Mouse (Mus musculus) skeletal muscle tissue, adult 2 months (tissue): ENCODE results near the gene Zmynd10.
"Not testable (repeated sequence)": the region's sequence is repeated elsewhere in the genome, so short reads cannot be mapped to it uniquely, and the experiment has no call there.

Experiments used
- DNase-seq: peaks from one replicate; pipeline ENCODE4 v3.0.0-alpha.2; 2012; ENCODE audit warnings: low read depth, low spot score

Gene Zmynd10

DNA sequence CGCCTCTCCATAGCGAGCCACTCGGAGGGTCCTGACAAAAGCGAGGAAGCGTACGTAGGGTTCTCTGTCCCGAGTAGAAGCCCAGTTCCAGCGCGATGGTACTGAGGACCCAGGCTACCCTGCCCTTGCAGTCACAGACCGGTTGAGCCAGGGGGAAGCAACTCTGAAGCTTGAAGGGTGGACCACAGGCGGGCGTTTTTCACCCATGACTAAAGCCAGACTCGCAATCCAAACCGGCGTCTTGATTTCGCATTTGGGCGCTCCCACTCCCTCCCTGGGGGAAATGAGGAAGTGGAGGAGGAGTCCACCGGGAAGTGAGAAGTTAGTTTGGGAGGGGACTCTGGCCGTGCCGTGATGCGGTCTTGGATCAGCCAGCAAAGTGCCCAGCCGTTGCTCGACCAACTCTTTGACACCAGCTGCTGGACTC lies 7.9 kb downstream of the Zmynd10 start:
- DNase-seq: peak; percentile 77

DNA sequence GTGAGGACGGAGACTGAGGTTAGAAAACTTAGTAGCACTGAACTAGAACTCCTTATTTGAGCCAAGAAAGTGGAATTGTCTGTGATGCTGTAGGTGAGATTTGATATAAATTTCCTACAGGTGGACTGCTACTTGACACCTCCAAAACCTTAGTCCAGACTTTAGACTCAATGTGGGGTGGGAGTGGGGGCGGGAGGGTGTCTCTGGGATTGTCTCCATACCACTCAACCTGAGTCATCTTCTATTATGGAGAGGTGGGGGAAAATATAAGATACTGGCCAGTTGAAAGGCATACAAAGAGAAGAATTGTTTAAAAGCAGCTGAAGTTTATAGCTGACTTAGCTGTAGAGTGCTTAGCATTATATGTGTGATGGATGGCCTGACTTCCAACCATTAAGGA lies 8.6 kb downstream of the Zmynd10 start:
- DNase-seq: no peak

DNA sequence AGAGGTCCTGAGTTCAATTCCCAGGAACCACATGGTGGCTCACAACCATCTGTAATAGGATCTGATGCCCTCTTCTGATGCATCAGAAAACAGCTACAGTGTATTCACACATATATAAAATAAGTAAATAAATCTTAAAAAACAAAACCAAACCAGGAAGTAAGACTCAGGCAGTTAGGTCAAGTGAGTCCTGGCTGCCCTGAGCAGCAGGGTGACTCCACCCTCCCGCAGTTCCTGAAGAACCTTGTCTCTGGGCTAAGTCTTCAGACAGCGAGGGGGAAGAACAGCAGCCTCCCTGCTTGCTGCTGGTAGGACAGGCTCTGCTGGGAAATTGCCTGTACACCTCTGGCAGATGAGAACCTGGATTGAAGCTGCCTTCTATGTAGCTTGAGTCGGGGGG lies 9.2 kb downstream of the Zmynd10 start:
- DNase-seq: no peak

DNA sequence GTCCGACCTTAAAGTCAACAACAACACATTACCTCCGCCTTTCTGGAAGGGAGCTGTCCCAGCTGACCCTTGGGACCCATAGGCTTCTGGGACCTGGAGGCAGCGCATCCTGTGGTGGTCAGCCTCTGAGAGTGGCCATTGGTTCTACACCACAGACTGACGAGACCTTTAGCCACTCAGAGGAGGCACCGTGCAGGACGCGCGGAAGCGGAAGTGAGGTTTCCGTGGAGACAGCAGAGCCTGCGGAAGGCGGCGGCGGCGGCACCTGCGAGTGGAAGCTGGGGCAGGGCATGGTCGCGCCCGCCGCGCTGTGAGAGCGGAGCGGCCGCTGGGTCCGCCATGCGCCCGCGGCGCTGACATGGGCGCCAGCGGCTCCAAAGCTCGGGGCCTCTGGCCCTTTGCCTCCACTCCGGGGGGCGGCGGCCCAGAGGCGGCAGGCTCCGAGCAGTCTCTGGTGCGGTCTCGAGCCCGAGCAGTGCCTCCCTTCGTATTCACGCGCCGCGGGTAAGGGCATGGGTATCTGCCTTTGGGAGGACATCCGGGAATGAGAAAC lies 16.0 kb downstream of the Zmynd10 start, which contains the start of gene Tusc2:
Gene Tusc2 (plus strand): TSS at position 227 of the 553 bp plus-strand sequence.
- DNase-seq: peak; percentile 95

DNA sequence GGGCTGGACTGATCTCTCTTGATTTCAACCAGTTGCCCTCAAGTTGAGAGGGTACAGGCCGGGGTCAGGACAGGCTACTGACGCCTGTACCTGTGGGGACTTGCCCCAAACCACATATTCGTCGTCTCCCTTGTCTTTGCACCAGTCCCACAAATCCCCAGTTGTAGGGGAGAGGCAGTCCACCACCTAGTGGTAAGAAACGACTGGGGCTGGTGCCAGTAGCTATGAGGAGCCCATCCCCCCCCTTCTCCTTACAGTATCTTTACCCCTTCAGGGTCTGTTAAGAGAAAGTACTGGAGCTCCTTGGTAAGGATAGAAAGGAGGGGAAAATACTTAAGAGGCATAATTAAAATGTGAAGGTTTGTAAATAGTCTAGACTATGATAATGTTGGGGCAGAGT lies 18.5 kb downstream of the Zmynd10 start:
- not testable (repeated sequence) for DNase-seq

DNA sequence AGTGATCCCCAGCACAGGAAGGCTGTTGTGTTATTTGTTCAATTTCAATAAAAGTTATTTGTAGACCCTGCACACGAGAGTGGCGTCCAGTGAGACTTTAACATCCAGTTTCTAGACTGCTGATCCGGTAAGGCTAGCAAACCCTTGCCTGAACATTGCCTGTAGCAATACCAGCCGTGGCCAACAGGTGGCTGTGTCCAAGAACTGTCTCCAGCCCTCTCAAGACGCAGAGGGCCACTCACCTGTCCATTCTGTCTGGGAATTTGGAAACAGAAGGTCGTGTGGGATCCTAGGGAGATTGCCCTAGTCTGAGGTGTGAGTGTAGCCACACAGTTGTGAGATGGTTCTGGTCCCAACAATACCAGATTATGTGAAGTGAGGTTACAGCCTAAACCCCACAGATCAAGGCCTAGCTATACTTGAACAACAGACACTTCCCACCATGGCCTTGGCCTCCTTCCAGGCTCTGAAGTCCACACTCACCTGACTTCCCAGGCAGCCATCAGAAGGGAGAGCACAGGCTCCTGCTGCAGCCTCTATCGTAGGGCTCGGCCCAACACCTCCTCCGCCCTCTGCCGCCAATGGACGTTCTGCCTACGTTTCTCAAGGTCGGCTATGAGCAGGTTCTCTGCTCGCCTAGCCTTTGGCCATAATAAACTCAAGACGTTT lies 19.1 kb downstream of the Zmynd10 start:
- peak; percentile 67 for DNase-seq

DNA sequence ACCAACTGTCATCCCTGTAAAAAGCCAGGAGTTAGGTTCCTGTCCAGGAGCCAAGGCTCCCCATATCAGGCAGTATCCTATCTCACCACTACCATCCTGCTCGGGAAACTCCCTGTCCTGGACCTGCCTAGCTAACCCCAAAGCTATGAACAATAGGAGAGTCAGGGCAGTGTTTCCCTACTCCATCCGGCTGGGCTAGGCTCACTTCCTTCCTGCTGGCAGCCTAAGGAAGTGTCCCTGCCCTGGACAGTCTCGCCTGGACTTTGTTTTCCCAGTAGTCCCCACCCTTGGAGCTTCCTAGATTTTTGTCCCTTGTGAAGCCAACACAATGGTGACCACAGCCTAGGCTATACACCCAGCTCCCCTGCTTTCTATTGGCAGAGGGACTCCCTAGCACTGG lies 19.8 kb downstream of the Zmynd10 start:
- DNase-seq: no peak

DNA sequence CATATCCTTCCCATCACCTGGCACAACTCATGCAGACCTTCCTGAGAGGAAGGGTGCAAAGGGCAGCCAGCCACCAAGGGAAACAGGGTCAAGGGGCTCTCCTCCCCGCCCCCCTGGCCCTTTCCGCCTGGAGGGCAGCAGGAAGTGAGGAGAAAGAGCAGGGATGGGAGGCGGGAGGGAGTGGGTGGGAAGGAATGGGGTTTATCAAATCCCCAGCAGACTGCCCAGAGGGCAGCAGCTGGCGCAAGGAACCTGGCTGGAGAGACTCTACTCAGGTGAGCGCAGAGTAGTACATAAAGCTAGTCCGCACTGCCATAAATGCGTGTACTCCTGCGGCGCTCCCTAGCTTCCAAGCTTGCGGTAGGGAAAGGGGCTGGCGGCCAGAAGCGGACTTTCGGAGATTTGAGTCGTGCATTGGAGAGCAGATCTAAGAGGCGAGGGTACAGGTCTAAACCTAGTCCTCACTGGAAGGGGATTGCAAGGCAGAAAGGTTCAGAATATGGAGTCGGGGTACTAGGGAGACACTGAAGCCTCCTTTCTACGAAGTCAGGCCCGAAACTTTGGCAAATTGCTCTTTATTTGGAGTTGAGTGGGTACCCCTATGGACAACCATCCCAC lies 20.7 kb downstream of the Zmynd10 start, which contains the start of gene Hyal2:
Gene Hyal2 (plus strand): TSS at position 244 of the 618 bp plus-strand sequence.
- no peak for DNase-seq

DNA sequence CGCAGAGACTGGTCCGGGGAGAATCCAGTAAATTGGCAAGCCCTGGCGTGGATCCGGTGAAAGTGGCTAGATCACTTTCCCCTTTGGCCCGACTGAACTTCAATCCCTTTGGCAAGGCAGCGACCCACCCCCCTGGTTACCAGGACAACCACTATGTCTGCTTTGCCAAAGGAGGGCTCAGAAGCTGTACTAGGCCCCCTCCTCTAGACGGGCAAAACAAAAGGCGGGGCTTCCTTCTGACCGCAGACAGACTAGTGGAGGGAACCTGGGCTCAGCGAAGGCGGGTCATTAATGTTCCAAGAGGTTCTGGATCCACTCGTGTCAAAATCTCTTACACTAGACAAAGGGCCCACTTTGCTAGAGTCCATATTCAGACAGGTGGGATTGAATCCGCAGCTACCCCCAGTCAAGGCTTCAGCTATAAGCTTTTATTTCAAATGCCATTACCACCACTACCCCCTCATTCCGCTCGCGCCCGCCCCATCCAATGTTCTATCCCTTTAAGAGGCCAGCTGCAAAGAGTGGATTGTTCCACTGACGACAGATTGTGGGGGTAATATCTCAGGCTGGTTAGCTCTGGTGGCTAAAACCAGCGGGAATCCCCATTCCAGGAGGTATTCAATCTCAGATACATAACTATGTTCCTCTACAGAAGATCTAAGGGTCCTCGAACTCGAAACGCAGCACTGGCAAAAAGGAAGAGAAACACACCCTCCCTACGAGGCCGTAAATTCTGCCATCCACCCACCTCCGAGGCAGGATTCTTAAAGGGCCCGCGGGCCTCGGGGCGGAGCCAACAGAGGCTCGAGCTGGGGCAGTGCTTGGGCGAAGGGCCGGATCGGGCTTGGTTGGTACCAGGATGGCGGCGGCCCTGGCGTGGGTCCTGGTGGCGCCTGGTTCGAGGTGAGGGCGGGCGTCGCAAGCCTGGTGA lies 21.5 kb downstream of the Zmynd10 start:
- peak; percentile 68 for DNase-seq

DNA sequence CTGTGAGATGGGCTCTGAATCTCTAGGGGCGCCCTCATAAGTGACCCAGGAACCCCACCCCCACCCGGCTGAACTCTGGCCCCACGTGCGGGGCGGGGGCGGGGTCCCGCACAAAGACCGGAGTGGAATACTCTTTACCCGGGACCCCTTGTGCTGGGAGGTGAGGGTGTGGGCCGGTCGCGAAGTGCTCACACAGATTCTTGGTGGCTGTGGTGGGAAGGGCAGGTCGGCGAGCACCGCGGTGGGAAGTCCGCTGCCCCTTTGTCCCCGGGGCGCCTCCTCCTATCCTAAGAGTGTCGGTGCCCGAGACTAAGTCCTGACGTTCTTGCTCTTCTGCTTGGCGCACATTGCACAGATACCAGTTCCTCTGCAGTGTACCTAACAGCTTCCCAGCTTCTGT lies 22.2 kb downstream of the Zmynd10 start:
- DNase-seq: no peak

DNA sequence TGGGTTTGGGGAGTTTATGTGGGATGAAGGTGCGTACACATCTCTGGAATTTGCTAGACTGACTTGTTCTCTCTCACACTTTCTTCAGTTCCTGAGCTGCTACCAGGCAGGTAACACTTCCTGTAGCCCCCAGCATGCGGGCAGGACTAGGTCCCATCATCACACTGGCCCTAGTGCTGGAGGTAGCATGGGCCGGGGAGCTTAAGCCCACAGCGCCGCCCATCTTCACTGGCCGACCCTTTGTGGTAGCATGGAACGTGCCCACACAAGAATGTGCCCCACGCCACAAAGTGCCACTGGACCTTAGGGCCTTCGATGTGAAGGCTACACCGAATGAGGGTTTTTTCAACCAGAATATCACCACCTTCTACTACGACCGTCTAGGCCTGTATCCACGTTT lies 22.9 kb downstream of the Zmynd10 start:
- no peak for DNase-seq

DNA sequence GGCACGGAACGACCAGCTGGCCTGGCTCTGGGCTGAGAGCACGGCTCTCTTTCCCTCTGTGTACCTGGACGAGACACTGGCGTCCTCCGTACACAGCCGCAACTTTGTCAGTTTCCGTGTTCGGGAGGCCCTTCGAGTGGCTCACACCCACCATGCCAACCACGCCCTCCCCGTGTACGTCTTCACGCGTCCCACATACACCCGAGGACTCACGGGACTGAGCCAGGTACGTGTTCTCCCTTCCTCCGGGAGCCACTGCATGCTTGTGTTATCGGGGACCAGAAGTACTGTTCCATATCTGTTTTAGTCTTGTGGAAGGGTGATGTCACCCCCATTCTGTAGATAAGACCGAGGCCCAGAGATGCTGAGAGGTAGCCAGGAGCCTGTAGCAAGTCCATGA lies 23.7 kb downstream of the Zmynd10 start:
- DNase-seq: no peak

DNA sequence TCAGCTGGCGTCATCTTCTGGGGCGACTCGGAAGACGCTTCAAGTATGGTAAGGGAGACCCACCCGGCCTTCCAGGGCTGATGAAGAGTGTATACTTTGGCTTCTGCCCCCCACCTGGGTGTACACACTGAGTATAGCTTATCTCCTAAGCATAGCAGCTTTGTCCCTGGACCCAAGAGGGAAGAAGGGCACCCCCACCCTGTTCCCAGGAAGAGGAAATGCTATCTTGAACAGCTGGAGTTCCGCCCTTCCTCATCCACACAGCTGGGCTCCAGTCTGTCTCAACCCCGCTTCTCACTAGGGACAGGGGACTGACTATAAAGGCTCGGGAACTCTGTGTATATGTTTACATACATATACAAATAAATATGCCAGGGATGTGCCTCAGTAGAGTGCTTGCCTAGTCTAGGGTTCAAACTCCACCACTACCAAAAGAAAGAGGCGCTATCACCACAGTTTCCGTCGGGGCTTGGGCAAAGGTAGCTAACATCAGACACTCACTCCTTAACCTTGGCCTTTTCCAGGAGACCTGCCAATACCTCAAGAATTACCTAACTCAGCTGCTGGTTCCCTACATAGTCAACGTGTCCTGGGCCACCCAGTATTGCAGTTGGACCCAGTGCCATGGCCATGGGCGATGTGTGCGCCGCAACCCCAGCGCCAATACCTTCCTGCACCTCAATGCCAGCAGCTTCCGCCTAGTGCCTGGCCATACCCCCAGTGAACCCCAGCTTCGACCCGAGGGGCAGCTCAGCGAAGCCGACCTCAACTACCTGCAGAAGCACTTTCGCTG lies 24.6 kb downstream of the Zmynd10 start:
- DNase-seq: no peak

DNA sequence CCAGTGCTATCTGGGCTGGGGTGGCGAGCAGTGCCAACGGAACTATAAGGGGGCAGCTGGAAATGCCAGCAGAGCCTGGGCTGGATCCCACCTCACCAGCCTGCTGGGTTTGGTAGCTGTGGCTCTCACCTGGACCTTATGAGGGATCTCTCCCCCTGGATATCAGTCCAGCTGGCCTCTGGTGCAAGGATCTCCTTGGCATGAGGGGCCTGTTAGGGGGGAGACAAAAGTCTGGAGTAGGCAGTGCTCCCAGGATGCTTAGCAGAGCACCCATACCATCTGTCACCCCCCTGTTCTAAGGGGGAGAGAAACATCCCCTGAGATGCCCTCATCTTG lies 25.2 kb downstream of the Zmynd10 start:
- no peak for DNase-seq

DNA sequence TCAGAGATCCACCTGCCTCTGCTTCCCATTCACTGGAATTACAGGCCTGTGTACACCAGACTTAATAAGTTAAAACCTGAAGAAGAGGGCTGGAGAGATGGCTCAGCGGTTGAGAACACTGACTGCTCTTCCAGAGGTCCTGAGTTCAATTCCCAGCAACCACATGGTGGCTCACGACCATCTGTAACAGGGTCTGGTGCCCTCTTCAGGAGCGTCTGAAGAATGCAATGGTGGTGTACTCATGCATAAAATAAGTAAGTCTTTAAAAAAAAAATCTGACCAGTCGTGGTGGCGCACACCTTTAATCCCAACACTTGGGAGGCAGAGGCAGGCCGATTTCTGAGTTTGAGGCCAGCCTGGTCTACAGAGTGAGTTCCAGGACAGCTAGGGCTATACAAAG lies 26.7 kb downstream of the Zmynd10 start:
- DNase-seq: not testable (repeated sequence)

DNA sequence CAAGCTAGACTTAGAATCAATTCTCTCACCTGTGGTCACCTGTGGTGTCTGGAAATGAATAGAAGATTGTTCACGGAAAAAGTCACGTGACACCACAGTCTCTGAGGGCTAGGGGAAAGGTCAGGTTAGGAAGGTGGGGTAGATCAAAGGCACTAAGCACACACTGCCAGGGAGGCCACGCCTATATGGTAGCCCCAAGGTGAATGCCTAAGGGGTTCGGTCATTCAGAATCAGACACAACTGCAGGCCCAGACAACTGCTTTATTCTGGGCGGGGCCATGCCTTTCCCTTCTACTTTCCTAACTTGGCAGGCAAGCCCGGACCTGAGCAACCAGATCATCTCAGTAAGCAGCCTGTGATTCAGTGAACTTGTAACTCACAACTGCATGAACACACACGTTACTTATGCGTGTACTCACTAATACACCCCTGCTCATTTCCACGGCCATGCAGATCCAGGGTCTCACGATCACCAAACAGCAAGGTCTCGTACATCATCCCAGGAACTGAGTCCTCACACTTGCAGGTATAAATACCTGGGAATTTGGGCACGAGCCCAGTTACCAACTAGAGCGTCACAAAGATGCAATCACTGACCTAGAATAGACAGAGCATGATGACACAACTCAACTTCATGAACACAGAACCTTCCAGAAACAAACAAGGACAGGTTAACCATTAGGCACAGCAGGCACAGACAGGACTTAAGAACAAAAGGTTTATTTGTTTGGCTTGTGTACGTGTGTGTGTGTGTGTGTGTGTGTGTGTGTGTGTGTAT lies 28.7 kb downstream of the Zmynd10 start:
- no peak for DNase-seq

DNA sequence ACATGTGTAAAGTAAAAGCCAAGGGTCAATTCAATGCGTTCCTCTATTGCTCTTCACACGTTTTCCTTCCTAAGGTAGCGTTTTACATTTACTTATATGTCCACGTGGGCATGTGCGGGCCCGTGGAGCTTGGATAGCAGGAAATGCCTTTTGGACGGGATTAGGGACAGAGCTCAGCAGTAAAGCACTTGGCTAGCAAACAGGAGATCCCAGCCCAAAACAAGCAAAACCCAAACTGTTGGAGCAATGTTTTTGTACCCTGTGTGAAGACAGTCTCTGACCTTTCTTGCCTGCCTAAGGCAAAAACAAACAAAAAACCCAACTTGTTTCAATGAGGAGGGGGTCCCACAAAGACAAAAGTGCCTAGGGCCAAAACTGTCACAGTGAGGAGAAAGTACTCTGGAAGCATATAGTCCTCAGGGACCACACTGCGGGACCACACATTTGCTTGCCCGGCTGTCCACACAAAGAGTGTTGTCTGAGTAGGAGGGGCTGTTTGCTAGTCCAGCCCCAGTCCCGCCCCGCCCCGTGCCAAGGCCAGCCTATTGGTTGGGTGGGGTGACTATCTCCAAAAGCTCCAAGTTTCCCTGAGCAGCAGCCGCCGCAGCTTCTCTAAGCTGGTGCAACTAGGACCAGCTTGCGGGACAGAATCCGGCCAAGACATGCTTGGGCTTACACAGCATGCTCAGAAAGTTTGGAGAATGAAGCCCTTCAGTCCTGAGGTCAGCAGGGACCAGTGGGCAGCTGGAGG lies 29.4 kb downstream of the Zmynd10 start, which contains the start of gene Hyal1:
Gene Hyal1 (plus strand): TSS at position 571 of the 751 bp plus-strand sequence.
- DNase-seq: peak; percentile 79

DNA sequence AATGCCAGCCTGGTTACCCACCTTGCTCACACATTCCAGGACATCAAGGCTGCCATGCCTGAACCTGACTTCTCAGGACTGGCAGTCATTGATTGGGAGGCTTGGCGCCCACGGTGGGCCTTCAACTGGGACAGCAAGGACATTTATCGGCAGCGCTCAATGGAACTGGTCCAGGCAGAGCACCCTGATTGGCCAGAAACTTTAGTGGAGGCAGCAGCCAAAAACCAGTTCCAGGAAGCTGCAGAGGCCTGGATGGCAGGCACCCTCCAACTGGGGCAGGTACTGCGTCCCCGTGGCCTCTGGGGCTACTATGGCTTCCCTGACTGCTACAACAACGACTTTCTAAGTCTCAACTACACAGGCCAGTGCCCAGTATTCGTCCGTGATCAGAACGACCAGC lies 30.8 kb downstream of the Zmynd10 start:
- DNase-seq: no peak

DNA sequence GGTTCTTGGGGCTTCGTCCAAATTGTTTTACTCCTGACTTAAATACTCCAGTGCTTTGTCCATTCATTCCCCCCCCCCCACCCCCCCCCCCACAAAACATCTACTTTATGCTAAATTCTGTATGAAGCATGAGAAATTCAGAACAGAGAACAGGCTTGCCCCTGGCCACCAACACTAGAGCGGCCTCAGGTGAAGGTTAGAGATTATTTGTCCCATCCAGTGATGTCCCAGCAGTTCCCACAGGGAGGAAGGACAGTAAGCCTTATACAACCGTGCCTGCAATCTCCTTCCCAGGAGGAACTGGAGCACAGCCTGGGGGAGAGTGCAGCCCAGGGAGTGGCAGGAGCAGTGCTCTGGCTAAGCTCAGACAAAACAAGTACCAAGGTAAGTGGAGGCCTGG lies 31.5 kb downstream of the Zmynd10 start, which contains the start of gene Naa80:
Gene Naa80 (plus strand): TSS at position 301 of the 400 bp plus-strand sequence.
- no peak for DNase-seq
